Mouse (Mus musculus) heart, postnatal 0 days (tissue): ENCODE data around the gene Vrk2. TPM values are rescaled to one million over a fixed set of nuclear protein-coding genes. Genes with fewer than 3 reads are reported as not detected.

Source experiments
- ATAC-seq: fragments of 200-750 bp; cut with Nextera tagmentation; 2 replicates; pipeline ENCODE4 v1.8.0; 2017; ENCODE audit warnings: low read depth, moderate number of reproducible peaks, moderate library complexity; ENCODE audit not compliant: insufficient read depth
- DNase-seq: peaks from one replicate; pipeline ENCODE4 v3.0.0-alpha.2; 2016; ENCODE audit warnings: low spot score
- H3K27ac ChIP-seq: fragments of 300-500 bp; sonication (generic); 2 replicates; pipeline ENCODE4 v1.5.1; 2014; ENCODE audit warnings: low read depth, mild to moderate bottlenecking
- H3K27me3 ChIP-seq: fragments of 300-500 bp; sonication (generic); 2 replicates; pipeline ENCODE4 v1.6.1; 2014; ENCODE audit warnings: low read length, mixed read lengths; ENCODE audit not compliant: control insufficient read depth, insufficient read depth
- H3K36me3 ChIP-seq: fragments of 300-500 bp; sonication (generic); replicated peaks from 2 replicates; pipeline ENCODE4 v1.6.1; 2014; ENCODE audit warnings: low read length, mixed read lengths; ENCODE audit not compliant: control insufficient read depth, insufficient read depth
- H3K4me1 ChIP-seq: fragments of 300-500 bp; sonication (generic); 2 replicates; pipeline ENCODE4 v1.6.1; 2014; ENCODE audit warnings: antibody characterized with exemption; ENCODE audit not compliant: control insufficient read depth, insufficient read depth
- H3K4me2 ChIP-seq: fragments of 300-500 bp; sonication (generic); 2 replicates; pipeline ENCODE4 v1.6.1; 2014; ENCODE audit warnings: low read depth, mild to moderate bottlenecking, low read length, moderate library complexity
- H3K4me3 ChIP-seq: fragments of 300-500 bp; sonication (generic); 2 replicates; pipeline ENCODE4 v1.5.1; 2014; ENCODE audit warnings: low read depth, low read length
- H3K9ac ChIP-seq: fragments of 300-500 bp; sonication (generic); replicated peaks from 2 replicates; pipeline ENCODE4 v1.6.1; 2014; ENCODE audit warnings: low read depth, low read length, mixed read lengths
- H3K9me3 ChIP-seq: fragments of 300-500 bp; sonication (generic); replicated peaks from 2 replicates; pipeline ENCODE4 v1.6.1; 2016; ENCODE audit warnings: low read length; ENCODE audit not compliant: control insufficient read depth
- CTCF ChIP-seq: IDR thresholded peaks from 2 replicates; pipeline ENCODE4 v1.5.1; 2016; ENCODE audit warnings: antibody characterized with exemption, control low read depth, low read depth
- EP300 ChIP-seq: IDR thresholded peaks from 2 replicates; pipeline ENCODE4 v1.6.1; 2016; ENCODE audit warnings: antibody characterized with exemption, low read depth
- WGBS: fragments of 180-500 bp; shearing (Covaris S2); extraction: QIAGEN DNeasy Blood & Tissue Kit; methylation state at CpG from one replicate; pipeline ENCODE4 v1.1.7; 2014; 5-methylcytosine and 5-hydroxymethylcytosine counted together
- polyA plus RNA-seq: library from polyadenylated mRNA; unstranded; fragments of >200 nt; fragmentation: Nextera tagmentation; extraction: Ambion mirVana; gene quantifications from 2 replicates; pipeline ENCODE4 v1.2.1, GENCODE M21; 2015
- total RNA-seq: library from RNA; depleted of rRNA; stranded (reverse); fragments of >200 nt; gene quantifications from 2 replicates; pipeline ENCODE4 v1.2.3, GENCODE M21; 2014; ENCODE audit warnings: low replicate concordance

Vrk2 gene
- total and polyA plus RNA-seq, 2 experiments from 2014 or later, result 4.3 to 10.0 TPM

DNA sequence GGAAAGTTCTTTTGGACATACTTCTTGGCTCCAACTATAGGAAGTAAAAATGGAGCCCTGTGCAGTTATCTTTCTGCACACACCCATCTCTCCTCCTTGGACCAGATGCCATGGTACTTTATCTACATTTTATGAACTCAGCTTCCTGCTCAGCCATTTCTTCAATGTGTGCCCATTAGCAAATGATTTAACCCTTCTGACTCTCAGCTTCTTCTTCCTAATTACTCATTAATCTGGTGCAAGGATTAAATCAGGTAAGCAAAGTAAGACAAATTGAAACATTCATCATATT is 60.0 kb downstream of the Vrk2 start:
- Histone ChIP-seq H3K4me3 (no peak overlapping the region), H3K4me1 (no peaks in the 10 kb centered on the region), H3K9me3 (no peaks in the 10 kb centered on the region), H3K27ac (no peak overlapping the region), H3K9ac (no peak overlapping the region), H3K27me3 (no peaks in the 10 kb centered on the region), H3K36me3 (no peaks in the 10 kb centered on the region), H3K4me2 (no peak overlapping the region)
- no peak for ATAC-seq
- TF ChIP-seq CTCF, result no peak
- TF ChIP-seq EP300, result no peak
- no peak for DNase-seq

- TF ChIP-seq EP300, result no peak
- no peak for TF ChIP-seq CTCF
- Histone ChIP-seq H3K4me2 (no peak overlapping the region), H3K4me1 (no peaks in the 10 kb centered on the region), H3K27me3 (no peaks in the 10 kb centered on the region), H3K9me3 (no peaks in the 10 kb centered on the region), H3K9ac (no peak overlapping the region), H3K36me3 (no peaks in the 10 kb centered on the region), H3K27ac (no peak overlapping the region), H3K4me3 (no peak overlapping the region)
- WGBS, result 81% methylated on average over 5 of the region's 5 CpGs
- ATAC-seq (no peak), DNase-seq (no peak)
Measured at GRCm38 (mm10) chr11:26532994-26533827, 60.6 kb downstream of the Vrk2 start.

- no peak for DNase-seq
- Histone ChIP-seq H3K4me2 (no peak overlapping the region), H3K9me3 (no peaks in the 10 kb centered on the region), H3K27ac (no peak overlapping the region), H3K27me3 (no peaks in the 10 kb centered on the region), H3K4me1 (no peaks in the 10 kb centered on the region), H3K4me3 (no peak overlapping the region), H3K36me3 (peaks cover 5% of the 10 kb centered on the region; the same call in 1 of the 2 replicates), H3K9ac (no peak overlapping the region)
- 87% methylated on average over 2 of the region's 2 CpGs for WGBS
- TF ChIP-seq CTCF, result peak; percentile 3; the same call in 1 of the 2 replicates
- TF ChIP-seq EP300, result no peak
- no peak for ATAC-seq
Measured at GRCm38 (mm10) chr11:26526861-26527260, 66.9 kb downstream of the Vrk2 start.

GRCm38 (mm10) chr11:26518991-26519390 is 74.8 kb downstream of the Vrk2 start:
- no peak overlapping the region for H3K4me2 ChIP-seq
- no peaks in the 10 kb centered on the region for H3K36me3 ChIP-seq
- no peak overlapping the region for H3K4me3 ChIP-seq
- H3K9me3 ChIP-seq, result no peaks in the 10 kb centered on the region
- no peaks in the 10 kb centered on the region for H3K27me3 ChIP-seq
- H3K4me1 ChIP-seq, result peaks cover 5% of the 10 kb centered on the region; the same call in 1 of the 2 replicates
- 0 out of 2 replicates have a peak, but pooled peaks have one; percentile 8 for ATAC-seq
- no peak overlapping the region for H3K27ac ChIP-seq
- TF ChIP-seq CTCF, result no peak
- no peak for TF ChIP-seq EP300
- 27% methylated on average over 3 of the region's 3 CpGs for WGBS
- no peak for DNase-seq
- H3K9ac ChIP-seq, result no peak overlapping the region

- 21% methylated on average over 2 of the region's 2 CpGs for WGBS
- TF ChIP-seq CTCF, result no peak
- TF ChIP-seq EP300, result no peak
- Histone ChIP-seq H3K9ac (no peak overlapping the region), H3K27me3 (no peaks in the 10 kb centered on the region), H3K27ac (no peak overlapping the region), H3K4me2 (0 out of 2 replicates have a peak overlapping the region, but pooled peaks have one; percentile 18), H3K4me3 (no peak overlapping the region), H3K36me3 (no peaks in the 10 kb centered on the region), H3K9me3 (no peaks in the 10 kb centered on the region), H3K4me1 (peaks cover 5% of the 10 kb centered on the region; the same call in 1 of the 2 replicates)
- peak; percentile 23 for DNase-seq
- ATAC-seq, result peak; percentile 68; the same call in 1 of the 2 replicates
Measured at GRCm38 (mm10) chr11:26516086-26516485, 77.7 kb downstream of the Vrk2 start.

DNA sequence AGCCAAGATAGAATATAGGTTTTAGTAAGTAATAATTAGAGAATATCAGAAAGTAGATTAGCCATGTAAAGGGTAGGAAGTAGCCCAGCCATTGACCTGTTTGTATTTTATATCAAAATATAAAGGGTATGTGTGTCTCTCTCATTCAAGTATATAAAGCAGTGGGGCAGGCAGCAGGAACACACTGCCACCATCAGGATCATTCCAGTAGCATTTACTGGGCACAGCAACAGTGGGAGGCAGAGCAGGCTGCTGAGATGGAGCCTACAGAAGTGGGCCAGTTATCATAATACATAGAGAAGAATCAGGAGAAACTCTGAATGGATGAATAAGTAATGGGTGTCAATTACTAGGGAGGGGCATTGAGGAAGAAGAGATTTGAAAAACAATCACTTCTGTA is 80.1 kb downstream of the Vrk2 start:
- peak; percentile 50 for TF ChIP-seq CTCF
- TF ChIP-seq EP300, result no peak

More for the DNA sequence above, 80.1 kb downstream of the Vrk2 start:
- no peaks in the 10 kb centered on the region for H3K36me3 ChIP-seq
- H3K4me1 ChIP-seq, result peaks cover 5% of the 10 kb centered on the region; the same call in 1 of the 2 replicates
- DNase-seq (no peak), ATAC-seq (no peak)
- no peak overlapping the region for H3K4me3 ChIP-seq
- no peaks in the 10 kb centered on the region for H3K27me3 ChIP-seq
- H3K4me2 ChIP-seq, result no peak overlapping the region
- no peak overlapping the region for H3K27ac ChIP-seq
- no peak overlapping the region for H3K9ac ChIP-seq
- no peaks in the 10 kb centered on the region for H3K9me3 ChIP-seq
